ENCODE assay signal across 8 mouse cellular contexts in genomic region chr11:120228116-120228890, GRCm38 (mm10). TPM values are rescaled to one million over a fixed set of nuclear protein-coding genes. Genes with fewer than 3 reads are reported as not detected.
DNase-seq lines count a peak whose midpoint lies in the region; ATAC-seq and TF ChIP-seq lines count a peak whose summit lies in the region.

No protein-coding gene starts in this region.

- no peak for TF ChIP-seq EP300 in lung, postnatal 0 days (IDR thresholded peaks at IDR 0.05)

- peak overlapping the region; percentile 3; the same call in 1 of the 2 replicates for H3K4me3 ChIP-seq in lung, postnatal 0 days (ENCODE audit: low read depth, low read length)
- H3K4me3 ChIP-seq in heart, embryonic 13.5 days = peak overlapping the region; percentile 25
- peak overlapping the region; percentile 96 for H3K4me3 ChIP-seq in kidney, embryonic 16.5 days (ENCODE audit: low read length)
- peak overlapping the region; percentile 77; the same call in 1 of the 2 replicates for H3K4me3 ChIP-seq in neural tube, embryonic 15.5 days (replicated peaks)

- no peak overlapping the region for H3K9ac ChIP-seq in lung, postnatal 0 days (replicated peaks; ENCODE audit: low read depth)
- H3K9ac ChIP-seq in heart, embryonic 13.5 days = peak overlapping the region; percentile 99
- peak overlapping the region; percentile 69 for H3K9ac ChIP-seq in kidney, embryonic 16.5 days (replicated peaks; ENCODE audit: low read length)
- H3K9ac ChIP-seq in neural tube, embryonic 15.5 days (replicated peaks) = peak overlapping the region; percentile 41

- peak overlapping the region; percentile 87; the same call in 1 of the 2 replicates for H3K4me2 ChIP-seq in lung, postnatal 0 days (replicated peaks; ENCODE audit: low read depth, low read length)
- H3K4me2 ChIP-seq in heart, embryonic 13.5 days = peak overlapping the region; percentile 97
- H3K4me2 ChIP-seq in kidney, embryonic 16.5 days (replicated peaks; ENCODE audit: low read depth, low read length) = peak overlapping the region; percentile 88
- peak overlapping the region; percentile 88 for H3K4me2 ChIP-seq in neural tube, embryonic 15.5 days

- WGBS in lung, postnatal 0 days = 50% methylated on average over 9 of the region's 9 CpGs
- 55% methylated on average over 9 of the region's 9 CpGs for WGBS in heart, embryonic 13.5 days
- 35% methylated on average over 9 of the region's 9 CpGs for WGBS in kidney, embryonic 16.5 days
- 47% methylated on average over 9 of the region's 9 CpGs for whole genome bisulfite sequencing in neural tube, embryonic 15.5 days

- no peaks in the 10 kb centered on the region for H3K36me3 ChIP-seq in lung, postnatal 0 days (ENCODE audit: insufficient read depth, low read length)
- H3K36me3 ChIP-seq in heart, embryonic 13.5 days = no peaks in the 10 kb centered on the region
- no peaks in the 10 kb centered on the region for H3K36me3 ChIP-seq in kidney, embryonic 16.5 days (ENCODE audit: insufficient read depth, low read length)
- H3K36me3 ChIP-seq in neural tube, embryonic 15.5 days = no peaks in the 10 kb centered on the region

- peak; percentile 56 for DNase-seq in lung, postnatal 0 days (ENCODE audit: low spot score)
- no peak for DNase-seq in lung, adult 18-20 months
- DNase-seq in T-cell, adult 2 months (ENCODE audit: low spot score) = no peak
- no peak for DNase-seq in embryo, embryonic 10.5 days (ENCODE audit: low spot score)

- no peak for TF ChIP-seq CTCF in lung, postnatal 0 days (IDR thresholded peaks at IDR 0.05)

- no peaks in the 10 kb centered on the region for H3K27me3 ChIP-seq in lung, postnatal 0 days (replicated peaks; ENCODE audit: insufficient read depth, low read length)
- no peaks in the 10 kb centered on the region for H3K27me3 ChIP-seq in heart, embryonic 13.5 days (replicated peaks)
- H3K27me3 ChIP-seq in kidney, embryonic 16.5 days (ENCODE audit: insufficient read depth, low read length) = no peaks in the 10 kb centered on the region
- no peaks in the 10 kb centered on the region for H3K27me3 ChIP-seq in neural tube, embryonic 15.5 days (replicated peaks)

- no peaks in the 10 kb centered on the region for H3K9me3 ChIP-seq in lung, postnatal 0 days (ENCODE audit: low read length)
- no peaks in the 10 kb centered on the region for H3K9me3 ChIP-seq in heart, embryonic 13.5 days
- H3K9me3 ChIP-seq in kidney, embryonic 16.5 days (ENCODE audit: low read length) = no peaks in the 10 kb centered on the region
- H3K9me3 ChIP-seq in neural tube, embryonic 15.5 days (replicated peaks) = no peaks in the 10 kb centered on the region

- peaks cover 42% of the 10 kb centered on the region for H3K4me1 ChIP-seq in lung, postnatal 0 days (ENCODE audit: insufficient read depth, low read depth, low read length)
- H3K4me1 ChIP-seq in heart, embryonic 13.5 days = peaks cover 75% of the 10 kb centered on the region
- peaks cover 73% of the 10 kb centered on the region for H3K4me1 ChIP-seq in kidney, embryonic 16.5 days (ENCODE audit: insufficient read depth, low read length)
- peaks cover 78% of the 10 kb centered on the region for H3K4me1 ChIP-seq in neural tube, embryonic 15.5 days

- peak overlapping the region; percentile 94; the same call in 1 of the 2 replicates for H3K27ac ChIP-seq in lung, postnatal 0 days (ENCODE audit: low read length)
- H3K27ac ChIP-seq in heart, embryonic 13.5 days (replicated peaks) = peak overlapping the region; percentile 96
- H3K27ac ChIP-seq in kidney, embryonic 16.5 days (ENCODE audit: low read length) = peak overlapping the region; percentile 95
- H3K27ac ChIP-seq in neural tube, embryonic 15.5 days (replicated peaks) = peak overlapping the region; percentile 98

- no peak for ATAC-seq in lung, postnatal 0 days
- no peak for ATAC-seq in heart, embryonic 13.5 days (ENCODE audit: extremely low read depth, insufficient number of reproducible peaks, low FRiP score, low TSS enrichment)
- no peak for ATAC-seq in kidney, embryonic 16.5 days (ENCODE audit: low FRiP score, low TSS enrichment)
- no peak for ATAC-seq in neural tube, embryonic 15.5 days (ENCODE audit: low FRiP score)
- ATAC-seq in activated CD4-positive, CD25-positive, alpha-beta regulatory T cell, adult 4 months = no peak

RNA-seq across cellular contexts. Expression of gene Bahcc1, which starts 4.4 kb away (rescaled TPM):
- 5.9 and 6.6 TPM in 2 replicates for polyA plus RNA-seq in lung, postnatal 0 days (2015; fragmentation: Nextera tagmentation; extraction: Ambion mirVana)
- polyA plus RNA-seq in heart, embryonic 13.5 days (2015; fragmentation: Nextera tagmentation; extraction: Ambion mirVana) = 4.4 and 5.2 TPM in 2 replicates
- polyA plus RNA-seq in kidney, embryonic 16.5 days (2015; fragmentation: Nextera tagmentation; extraction: Ambion mirVana) = 13.2 and 14.2 TPM in 2 replicates
- 8.7 and 10.4 TPM in 2 replicates for polyA plus RNA-seq in neural tube, embryonic 15.5 days (2015; fragmentation: Nextera tagmentation; extraction: Ambion mirVana)
- not detected for polyA plus RNA-seq in activated CD4-positive, CD25-positive, alpha-beta regulatory T cell, adult 4 months (2017; shearing (Covaris generic))

Comparison
In these comparisons a context has a peak if more than half of its experiments do, and no peak if none do; other contexts are left out.
1. H3K4me3 ChIP-seq: peak in every context shown above with its lines; median percentile 96 in kidney, embryonic 16.5 days; 77 in neural tube, embryonic 15.5 days; 25 in heart, embryonic 13.5 days; 3 in lung, postnatal 0 days.